8 mouse cellular contexts compared by ENCODE assay signal in the genomic region with DNA sequence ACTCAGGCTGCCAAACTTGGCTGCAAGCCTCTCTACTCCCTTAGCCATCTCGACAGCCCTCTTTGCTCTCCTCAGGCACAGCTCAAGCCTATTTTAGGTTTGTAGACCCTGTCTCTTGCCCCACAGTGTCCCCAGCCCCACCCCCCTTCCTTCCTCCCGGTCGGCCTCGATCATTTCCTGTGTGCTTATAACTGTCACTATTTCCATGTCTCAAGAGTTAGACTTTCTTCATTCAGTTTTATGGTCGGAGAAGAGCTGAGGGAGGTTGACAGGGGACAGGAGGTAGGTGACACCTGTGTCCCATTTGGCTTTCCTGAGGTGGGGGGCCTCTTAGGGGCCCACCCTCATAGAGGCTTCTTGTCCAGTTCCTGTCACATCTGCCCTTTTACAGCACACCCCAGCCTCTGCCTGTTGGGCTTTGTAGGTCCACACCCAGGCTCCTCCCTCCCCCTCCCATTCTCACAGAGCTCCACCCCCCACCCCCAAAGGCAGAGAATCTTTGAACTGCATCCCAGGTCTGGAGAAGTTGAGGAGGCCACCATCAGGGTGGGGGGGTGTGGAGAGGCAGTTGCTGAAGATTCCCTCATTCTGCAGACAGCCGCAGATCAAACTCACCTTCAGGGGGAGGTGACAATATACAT. TPM values are rescaled to one million over a fixed set of nuclear protein-coding genes. Genes with fewer than 3 reads are reported as not detected.
DNase-seq lines count a peak whose midpoint lies in the region; ATAC-seq and TF ChIP-seq lines count a peak whose summit lies in the region.

No protein-coding gene starts in this region.

- peak overlapping the region; percentile 16; the same call in 1 of the 2 replicates for H3K4me3 ChIP-seq in midbrain, embryonic 10.5 days
- no peak overlapping the region for H3K4me3 ChIP-seq in midbrain, embryonic 11.5 days (ENCODE audit: low read depth, low read length)
- H3K4me3 ChIP-seq in liver, embryonic 14.5 days (ENCODE audit: insufficient read depth in 1 of 2, low read depth in 2 of 2, low read length in 2 of 2): peak overlapping the region; percentile 48 to 81

- H3K9ac ChIP-seq in midbrain, embryonic 11.5 days (ENCODE audit: low read length): no peak overlapping the region
- H3K9ac ChIP-seq in liver, embryonic 14.5 days (replicated peaks): peak overlapping the region; percentile 59

- no peak for TF ChIP-seq EP300 in liver, embryonic 14.5 days (IDR thresholded peaks at IDR 0.05; ENCODE audit: low read depth)

- TF ChIP-seq CTCF in liver, embryonic 14.5 days (IDR thresholded peaks at IDR 0.05; ENCODE audit: low read depth): no peak

- H3K4me2 ChIP-seq in midbrain, embryonic 11.5 days: no peak overlapping the region
- peak overlapping the region; percentile 100 for H3K4me2 ChIP-seq in liver, embryonic 14.5 days (ENCODE audit: low read depth)

- no peaks in the 10 kb centered on the region for H3K27me3 ChIP-seq in midbrain, embryonic 10.5 days (ENCODE audit: low read depth, poor library complexity, severe bottlenecking)
- no peaks in the 10 kb centered on the region for H3K27me3 ChIP-seq in midbrain, embryonic 11.5 days (ENCODE audit: control insufficient read depth, insufficient read depth, low read length)
- H3K27me3 ChIP-seq in liver, embryonic 14.5 days (ENCODE audit: control insufficient read depth, insufficient read depth, low read length): no peaks in the 10 kb centered on the region

- H3K9me3 ChIP-seq in midbrain, embryonic 10.5 days (replicated peaks): no peaks in the 10 kb centered on the region
- H3K9me3 ChIP-seq in midbrain, embryonic 11.5 days (ENCODE audit: control insufficient read depth, low read length): no peaks in the 10 kb centered on the region
- H3K9me3 ChIP-seq in liver, embryonic 14.5 days (ENCODE audit: control insufficient read depth, low read length): no peaks in the 10 kb centered on the region

- H3K4me1 ChIP-seq in midbrain, embryonic 10.5 days: peaks cover 48% of the 10 kb centered on the region
- peaks cover 27% of the 10 kb centered on the region for H3K4me1 ChIP-seq in midbrain, embryonic 11.5 days (ENCODE audit: control insufficient read depth, insufficient read depth, low read length)
- peaks cover 27 to 28% of the 10 kb centered on the region in 2 experiments for H3K4me1 ChIP-seq in liver, embryonic 14.5 days (replicated peaks; ENCODE audit: control insufficient read depth in 2 of 2, insufficient read depth in 2 of 2, low read length in 1 of 2)

- H3K27ac ChIP-seq in midbrain, embryonic 10.5 days (replicated peaks): peak overlapping the region; percentile 42
- no peak overlapping the region for H3K27ac ChIP-seq in midbrain, embryonic 11.5 days (ENCODE audit: low read depth, low read length)
- peak overlapping the region; percentile 98 for H3K27ac ChIP-seq in liver, embryonic 14.5 days

- ATAC-seq in midbrain, embryonic 11.5 days (ENCODE audit: low FRiP score): no peak
- peak; percentile 29 for ATAC-seq in granulocyte monocyte progenitor cell, adult 5-6 weeks (replicated peaks; ENCODE audit: poor library complexity, severe bottlenecking)
- ATAC-seq in liver, embryonic 14.5 days (ENCODE audit: insufficient read depth): no peak

- WGBS in midbrain, embryonic 10.5 days: 81% methylated on average over 6 of the region's 6 CpGs
- 79% methylated on average over 6 of the region's 6 CpGs for WGBS in midbrain, embryonic 11.5 days
- WGBS in liver, embryonic 14.5 days (ENCODE audit: insufficient replicate concordance): 13% methylated on average over 6 of the region's 6 CpGs

- intact Hi-C loops in left cerebral cortex, postnatal 25 days (cut with DNase I): no loop called here

- no peak for DNase-seq in midbrain, embryonic 10.5 days (ENCODE audit: low spot score)
- DNase-seq in midbrain, embryonic 11.5 days (ENCODE audit: low spot score, missing footprints): no peak
- DNase-seq in liver, embryonic 14.5 days (ENCODE audit: low read depth in 3 of 3, low spot score in 3 of 3): no peak
- DNase-seq in thymus, adult 18-20 months: peak; percentile 46 to 67
- DNase-seq in left cerebral cortex, postnatal 25 days (ENCODE audit: low spot score in 2 of 2): no peak
- no peak for DNase-seq in cerebellum, postnatal 36 days
- DNase-seq in embryo, embryonic 10 days (ENCODE audit: low spot score): no peak

- H3K36me3 ChIP-seq in midbrain, embryonic 10.5 days: peaks cover 43% of the 10 kb centered on the region
- peaks cover 2% of the 10 kb centered on the region; the same call in 1 of the 2 replicates for H3K36me3 ChIP-seq in midbrain, embryonic 11.5 days (ENCODE audit: control insufficient read depth, insufficient read depth, low read length)
- H3K36me3 ChIP-seq in liver, embryonic 14.5 days (replicated peaks; ENCODE audit: control insufficient read depth, insufficient read depth, low read depth): peaks cover 30% of the 10 kb centered on the region

RNA-seq across cellular contexts. Expression of a gene that starts 3.8 kb away (rescaled TPM):
- polyA plus RNA-seq in midbrain, embryonic 10.5 days (2016; fragmentation: Nextera tagmentation; extraction: Ambion mirVana): 75.6 and 75.8 TPM in 2 replicates
- polyA plus RNA-seq in midbrain, embryonic 11.5 days (2014; fragmentation: Nextera tagmentation; extraction: Ambion mirVana): 47.0 and 62.9 TPM in 2 replicates
- 71.5 and 78.5 TPM in 2 replicates for total RNA-seq in granulocyte monocyte progenitor cell, adult 5-6 weeks (2014; fragmentation: Nextera tagmentation)
- 57.5 and 74.8 TPM in 2 replicates for total RNA-seq in granulocyte monocyte progenitor cell, adult 5-6 weeks (2017)
- 23.0 and 26.8 TPM in 2 replicates for polyA plus RNA-seq in liver, embryonic 14.5 days (2012; rRNA removed)
- 49.7 and 62.2 TPM in 2 replicates for polyA plus RNA-seq in liver, embryonic 14.5 days (2014; fragmentation: Nextera tagmentation; extraction: Ambion mirVana)
- total RNA-seq in left cerebral cortex, postnatal 25 days (2021): 100 to 1,000 TPM; 173 to 195 TPM

RNA-seq across cellular contexts. Expression of a gene that starts 7.9 kb away (rescaled TPM):
- polyA plus RNA-seq in midbrain, embryonic 10.5 days (2016; fragmentation: Nextera tagmentation; extraction: Ambion mirVana): 5.1 and 8.4 TPM in 2 replicates
- polyA plus RNA-seq in midbrain, embryonic 11.5 days (2014; fragmentation: Nextera tagmentation; extraction: Ambion mirVana): 4.8 TPM in 2 replicates
- not detected in 2 replicates for total RNA-seq in granulocyte monocyte progenitor cell, adult 5-6 weeks (2014; fragmentation: Nextera tagmentation)
- not detected in 2 replicates for total RNA-seq in granulocyte monocyte progenitor cell, adult 5-6 weeks (2017)
- polyA plus RNA-seq in liver, embryonic 14.5 days (2012; rRNA removed): 0.96 and 1.2 TPM in 2 replicates
- polyA plus RNA-seq in liver, embryonic 14.5 days (2014; fragmentation: Nextera tagmentation; extraction: Ambion mirVana): 0.03 and 0.05 TPM in 2 replicates
- 10 to 100 TPM; 69.0 to 73.4 TPM for total RNA-seq in left cerebral cortex, postnatal 25 days (2021)

RNA-seq across cellular contexts. Expression of a gene that starts 29.3 kb away (rescaled TPM):
- polyA plus RNA-seq in midbrain, embryonic 10.5 days (2016; fragmentation: Nextera tagmentation; extraction: Ambion mirVana): 62.6 and 63.9 TPM in 2 replicates
- polyA plus RNA-seq in midbrain, embryonic 11.5 days (2014; fragmentation: Nextera tagmentation; extraction: Ambion mirVana): 73.3 and 83.1 TPM in 2 replicates
- 29.4 and 36.7 TPM in 2 replicates for total RNA-seq in granulocyte monocyte progenitor cell, adult 5-6 weeks (2014; fragmentation: Nextera tagmentation)
- total RNA-seq in granulocyte monocyte progenitor cell, adult 5-6 weeks (2017): 22.9 and 24.1 TPM in 2 replicates
- polyA plus RNA-seq in liver, embryonic 14.5 days (2012; rRNA removed): 22.8 and 23.1 TPM in 2 replicates
- 25.5 and 27.0 TPM in 2 replicates for polyA plus RNA-seq in liver, embryonic 14.5 days (2014; fragmentation: Nextera tagmentation; extraction: Ambion mirVana)
- 10 to 100 TPM; 23.4 to 27.1 TPM for total RNA-seq in left cerebral cortex, postnatal 25 days (2021)

RNA-seq across cellular contexts. Expression of a gene that starts 38.1 kb away (rescaled TPM):
- polyA plus RNA-seq in midbrain, embryonic 10.5 days (2016; fragmentation: Nextera tagmentation; extraction: Ambion mirVana): 11.7 and 12.5 TPM in 2 replicates
- polyA plus RNA-seq in midbrain, embryonic 11.5 days (2014; fragmentation: Nextera tagmentation; extraction: Ambion mirVana): 11.4 and 11.5 TPM in 2 replicates
- total RNA-seq in granulocyte monocyte progenitor cell, adult 5-6 weeks (2014; fragmentation: Nextera tagmentation): 33.9 and 35.2 TPM in 2 replicates
- 14.5 and 48.4 TPM in 2 replicates for total RNA-seq in granulocyte monocyte progenitor cell, adult 5-6 weeks (2017)
- 12.2 and 13.3 TPM in 2 replicates for polyA plus RNA-seq in liver, embryonic 14.5 days (2012; rRNA removed)
- 5.1 and 6.4 TPM in 2 replicates for polyA plus RNA-seq in liver, embryonic 14.5 days (2014; fragmentation: Nextera tagmentation; extraction: Ambion mirVana)
- total RNA-seq in left cerebral cortex, postnatal 25 days (2021): 10 to 100 TPM; 41.4 to 45.0 TPM

RNA-seq across cellular contexts. Expression of a gene that starts 38.3 kb away (rescaled TPM):
- 13.8 and 16.1 TPM in 2 replicates for polyA plus RNA-seq in midbrain, embryonic 10.5 days (2016; fragmentation: Nextera tagmentation; extraction: Ambion mirVana)
- polyA plus RNA-seq in midbrain, embryonic 11.5 days (2014; fragmentation: Nextera tagmentation; extraction: Ambion mirVana): 11.4 and 14.8 TPM in 2 replicates
- 1.0 and 2.6 TPM in 2 replicates for total RNA-seq in granulocyte monocyte progenitor cell, adult 5-6 weeks (2014; fragmentation: Nextera tagmentation)
- 12.7 and 13.0 TPM in 2 replicates for total RNA-seq in granulocyte monocyte progenitor cell, adult 5-6 weeks (2017)
- 2.2 and 3.1 TPM in 2 replicates for polyA plus RNA-seq in liver, embryonic 14.5 days (2012; rRNA removed)
- 2.1 and 2.4 TPM in 2 replicates for polyA plus RNA-seq in liver, embryonic 14.5 days (2014; fragmentation: Nextera tagmentation; extraction: Ambion mirVana)
- total RNA-seq in left cerebral cortex, postnatal 25 days (2021): 1 to 10 TPM; 4.6 to 6.7 TPM

Comparison
In these comparisons a context has a peak if more than half of its experiments do, and no peak if none do; other contexts are left out.
1. DNase-seq: peak in thymus, adult 18-20 months (2 of 2); none in midbrain, embryonic 10.5 days (single experiment), midbrain, embryonic 11.5 days (single experiment), liver, embryonic 14.5 days (0 of 3), left cerebral cortex, postnatal 25 days (0 of 2), cerebellum, postnatal 36 days (0 of 2) and embryo, embryonic 10 days (single experiment).